Mouse (Mus musculus): Measurements from ENCODE around the gene Mkrn3. TPM values are rescaled to one million over a fixed set of nuclear protein-coding genes. Genes with fewer than 3 reads are reported as not detected.

Mkrn3 gene
- 1.3 and 1.6 TPM in 2 replicates for total RNA-seq (2017)

DNA sequence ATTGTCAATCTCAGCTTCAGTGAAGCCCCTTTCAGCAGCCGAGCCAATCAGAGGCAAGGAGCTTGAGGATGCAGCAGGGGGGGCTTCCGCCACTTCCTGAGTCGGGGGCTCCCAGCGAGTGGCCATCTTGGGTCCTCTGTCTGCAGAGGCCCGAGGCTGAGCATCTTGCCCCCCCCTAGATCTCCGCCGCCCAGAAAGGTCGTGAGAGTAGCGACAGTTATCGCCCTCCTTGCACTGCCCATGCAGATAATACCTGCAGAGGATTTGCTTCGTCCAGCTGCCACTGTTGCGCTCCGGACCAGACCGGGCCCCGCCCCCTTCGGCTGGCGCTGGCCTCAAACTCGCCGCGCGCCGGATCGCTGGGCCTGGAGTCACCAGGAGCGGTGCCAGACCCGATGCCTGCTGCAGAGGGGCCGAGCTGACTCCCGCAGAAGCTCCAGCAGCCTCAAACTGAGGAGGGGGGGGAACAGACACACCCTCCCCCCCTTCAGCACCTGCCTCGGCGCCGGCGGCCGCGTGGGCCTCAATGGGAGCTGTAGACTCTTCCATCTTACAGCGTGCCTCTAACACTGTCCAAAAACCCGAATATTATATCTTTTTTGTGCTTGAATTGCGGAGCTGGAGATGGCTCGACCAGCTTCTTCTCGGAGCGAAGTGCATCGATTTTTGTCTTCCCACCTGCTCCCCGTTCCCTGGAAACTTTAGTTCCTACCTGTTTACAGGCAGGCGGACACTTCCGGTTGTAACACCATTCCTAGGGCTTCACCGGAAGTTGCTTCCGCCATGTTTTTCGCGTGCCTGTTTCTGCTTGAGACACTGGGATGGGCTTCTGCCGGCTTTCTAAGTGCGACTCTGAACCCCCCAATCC, at the start of gene Mkrn3:
Mkrn3 (minus strand) TSS at position 647 of the 868 bp plus-strand sequence.
- ATAC-seq (replicated peaks in 1 of 2; ENCODE audit: insufficient read depth in 1 of 2, low FRiP score in 2 of 2, low TSS enrichment in 1 of 2, low read depth in 1 of 2, poor library complexity in 2 of 2, severe bottlenecking in 2 of 2), result peak; percentile 65 to 82; a peak in 3 of 4 replicates

GRCm38 (mm10) chr7:62463878-62464755, 44.2 kb upstream of the Mkrn3 start, which contains the start of gene Peg12:
Gene Peg12 (minus strand): TSS chr7:62464510.
- ATAC-seq (replicated peaks in 1 of 2; ENCODE audit: insufficient read depth in 1 of 2, low FRiP score in 2 of 2, low TSS enrichment in 1 of 2, low read depth in 1 of 2, poor library complexity in 2 of 2, severe bottlenecking in 2 of 2), result peak; percentile 75 to 82

- ATAC-seq (replicated peaks in 1 of 2; ENCODE audit: insufficient read depth in 1 of 2, low FRiP score in 2 of 2, low TSS enrichment in 1 of 2, low read depth in 1 of 2, poor library complexity in 2 of 2, severe bottlenecking in 2 of 2), result peak; percentile 5 to 16; a peak in 1 of 4 replicates
These were observed 43.3 kb upstream of the Mkrn3 start for GRCm38 (mm10) chr7:62463007-62463877.

- ATAC-seq (replicated peaks in 1 of 2; ENCODE audit: insufficient read depth in 1 of 2, low FRiP score in 2 of 2, low TSS enrichment in 1 of 2, low read depth in 1 of 2, poor library complexity in 2 of 2, severe bottlenecking in 2 of 2), result no peak; a peak in 1 of 4 replicates
These were observed 42.5 kb upstream of the Mkrn3 start for GRCm38 (mm10) chr7:62462229-62463006.

DNA sequence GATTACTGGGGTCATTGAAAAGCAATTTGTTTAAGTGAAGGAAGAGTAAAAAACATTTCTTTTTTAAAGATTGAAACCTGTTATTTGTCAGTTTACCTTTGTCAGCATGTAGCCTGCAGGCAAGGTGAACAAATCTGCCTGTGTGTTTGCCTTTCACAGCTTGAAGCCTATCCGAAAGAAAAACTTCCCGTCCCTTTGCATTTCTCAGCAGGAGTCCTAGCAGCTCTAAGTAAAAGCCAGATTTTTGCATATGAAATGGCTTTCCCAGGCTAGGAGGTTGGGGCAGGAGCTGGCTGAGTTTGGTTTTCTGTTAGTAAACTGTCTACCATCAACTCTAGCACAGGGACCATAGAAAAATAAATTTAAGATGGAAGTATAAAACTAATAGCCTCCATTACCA, 32.4 kb upstream of the Mkrn3 start:
- ATAC-seq (replicated peaks in 1 of 2; ENCODE audit: insufficient read depth in 1 of 2, low FRiP score in 2 of 2, low TSS enrichment in 1 of 2, low read depth in 1 of 2, poor library complexity in 2 of 2, severe bottlenecking in 2 of 2), result no peak

DNA sequence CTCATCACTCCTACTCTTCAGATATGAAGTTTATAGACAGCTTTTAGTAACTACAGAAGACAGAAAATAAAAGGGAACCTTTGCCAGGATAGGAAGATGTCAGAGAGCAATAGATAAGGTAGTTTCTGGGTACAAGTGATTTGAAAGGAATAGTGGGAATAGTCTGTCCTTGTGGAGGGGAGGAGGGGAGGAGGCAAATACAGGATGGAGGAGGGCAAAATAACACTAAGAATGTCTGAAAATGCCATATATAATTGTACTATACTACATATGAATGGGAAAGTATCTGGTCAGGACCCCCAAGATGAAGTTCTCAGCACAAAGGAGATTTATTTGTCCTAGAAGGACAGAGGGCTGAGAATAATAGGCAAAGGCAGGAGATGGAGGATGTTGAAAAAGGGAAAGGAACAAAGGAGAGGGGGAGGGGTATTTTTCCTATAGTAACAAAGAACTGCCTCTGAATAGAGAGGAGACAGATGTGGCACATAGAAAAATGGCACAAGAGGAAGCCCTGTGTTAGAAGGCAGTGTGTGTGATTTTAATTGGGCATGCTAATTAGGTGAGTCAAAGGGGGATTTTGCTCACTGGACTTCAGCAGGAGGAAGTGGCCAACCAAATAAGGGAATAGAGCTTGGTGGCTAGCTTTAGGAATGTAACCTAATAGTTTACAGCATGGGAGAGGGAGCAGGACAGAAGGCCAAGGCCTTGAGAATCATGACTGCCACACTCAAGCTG, 25.7 kb upstream of the Mkrn3 start:
- ATAC-seq (replicated peaks in 1 of 2; ENCODE audit: insufficient read depth in 1 of 2, low FRiP score in 2 of 2, low TSS enrichment in 1 of 2, low read depth in 1 of 2, poor library complexity in 2 of 2, severe bottlenecking in 2 of 2), result no peak

- ATAC-seq (replicated peaks in 1 of 2; ENCODE audit: insufficient read depth in 1 of 2, low FRiP score in 2 of 2, low TSS enrichment in 1 of 2, low read depth in 1 of 2, poor library complexity in 2 of 2, severe bottlenecking in 2 of 2), result no peak
These were observed 16.5 kb upstream of the Mkrn3 start for GRCm38 (mm10) chr7:62436394-62436793.

- ATAC-seq (replicated peaks in 1 of 2; ENCODE audit: insufficient read depth in 1 of 2, low FRiP score in 2 of 2, low TSS enrichment in 1 of 2, low read depth in 1 of 2, poor library complexity in 2 of 2, severe bottlenecking in 2 of 2), result no peak
These were observed 13.3 kb upstream of the Mkrn3 start for GRCm38 (mm10) chr7:62433243-62433642.

- peak; percentile 45 to 46; a peak in 2 of 4 replicates for ATAC-seq (replicated peaks in 1 of 2; ENCODE audit: insufficient read depth in 1 of 2, low FRiP score in 2 of 2, low TSS enrichment in 1 of 2, low read depth in 1 of 2, poor library complexity in 2 of 2, severe bottlenecking in 2 of 2)
These were observed 8.4 kb upstream of the Mkrn3 start for GRCm38 (mm10) chr7:62428337-62428736.

- ATAC-seq (replicated peaks in 1 of 2; ENCODE audit: insufficient read depth in 1 of 2, low FRiP score in 2 of 2, low TSS enrichment in 1 of 2, low read depth in 1 of 2, poor library complexity in 2 of 2, severe bottlenecking in 2 of 2), result no peak
These were observed 3.3 kb upstream of the Mkrn3 start for GRCm38 (mm10) chr7:62423210-62423609.

DNA sequence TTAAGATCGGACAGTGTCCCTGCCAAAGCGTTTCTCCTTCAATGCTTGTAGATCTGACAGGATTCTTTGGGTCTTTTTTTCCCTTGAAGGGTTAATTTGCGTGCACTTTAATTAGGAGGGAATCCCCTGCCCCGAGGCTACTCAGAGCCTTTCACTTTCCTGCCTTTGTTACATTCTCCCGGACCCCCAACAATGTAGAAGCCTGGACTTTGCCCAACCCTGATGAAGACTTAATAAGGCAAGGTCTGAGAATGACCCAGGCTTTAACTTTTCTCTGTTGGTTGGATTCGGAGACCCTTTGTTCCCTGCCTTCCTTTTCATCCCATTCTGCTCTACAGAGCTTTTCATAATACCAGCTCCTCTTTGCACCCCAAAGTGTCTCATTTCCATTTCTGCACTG, 627 bp upstream of the Mkrn3 start:
- no peak for ATAC-seq (replicated peaks in 1 of 2; ENCODE audit: insufficient read depth in 1 of 2, low FRiP score in 2 of 2, low TSS enrichment in 1 of 2, low read depth in 1 of 2, poor library complexity in 2 of 2, severe bottlenecking in 2 of 2)

GRCm38 (mm10) chr7:62419105-62419492, 840 bp downstream of the Mkrn3 start:
- no peak for ATAC-seq (replicated peaks in 1 of 2; ENCODE audit: insufficient read depth in 1 of 2, low FRiP score in 2 of 2, low TSS enrichment in 1 of 2, low read depth in 1 of 2, poor library complexity in 2 of 2, severe bottlenecking in 2 of 2)

DNA sequence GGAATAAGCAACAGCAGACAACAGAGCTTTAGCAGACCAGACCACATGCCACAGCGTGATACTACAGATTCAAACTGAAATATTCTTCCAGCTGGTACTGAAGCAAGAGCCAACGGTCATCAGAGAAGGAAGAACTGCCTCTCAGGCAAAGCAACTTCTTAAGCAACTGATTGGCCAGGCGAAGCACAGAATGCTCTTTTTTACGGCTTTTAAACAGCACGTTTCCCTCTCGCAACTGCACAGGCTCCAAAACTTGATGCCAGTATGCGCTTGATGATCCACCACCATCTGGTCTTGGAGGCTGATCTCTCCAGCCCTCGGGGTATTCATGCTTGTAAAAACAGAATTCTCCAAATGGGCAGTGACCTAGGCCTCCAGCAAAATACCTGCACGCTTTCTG, 1.6 kb downstream of the Mkrn3 start:
- no peak for ATAC-seq (replicated peaks in 1 of 2; ENCODE audit: insufficient read depth in 1 of 2, low FRiP score in 2 of 2, low TSS enrichment in 1 of 2, low read depth in 1 of 2, poor library complexity in 2 of 2, severe bottlenecking in 2 of 2)

- no peak for ATAC-seq (replicated peaks in 1 of 2; ENCODE audit: insufficient read depth in 1 of 2, low FRiP score in 2 of 2, low TSS enrichment in 1 of 2, low read depth in 1 of 2, poor library complexity in 2 of 2, severe bottlenecking in 2 of 2)
These were observed 3.8 kb downstream of the Mkrn3 start for GRCm38 (mm10) chr7:62416173-62416572.

DNA sequence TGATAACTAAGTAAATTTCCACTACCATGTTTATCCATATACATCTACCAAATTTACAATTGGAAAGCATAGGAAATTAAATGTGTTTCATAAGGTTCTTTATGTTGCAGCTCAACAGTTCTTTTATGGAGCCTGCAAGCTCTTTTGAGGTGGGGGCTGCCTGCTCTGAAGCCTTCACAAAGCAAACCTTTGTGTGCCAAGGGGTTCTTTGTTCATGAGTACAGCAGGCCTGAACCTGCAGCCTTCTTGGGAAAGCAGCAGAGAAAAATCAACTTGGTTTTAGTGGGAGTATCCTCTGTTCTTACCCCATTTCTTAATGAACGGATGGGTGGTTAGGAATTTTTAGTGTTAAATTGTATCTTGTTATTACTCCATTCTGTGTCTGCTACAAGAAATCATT, 4.7 kb downstream of the Mkrn3 start:
- ATAC-seq (replicated peaks in 1 of 2; ENCODE audit: insufficient read depth in 1 of 2, low FRiP score in 2 of 2, low TSS enrichment in 1 of 2, low read depth in 1 of 2, poor library complexity in 2 of 2, severe bottlenecking in 2 of 2), result no peak

GRCm38 (mm10) chr7:62407803-62408202, 12.1 kb downstream of the Mkrn3 start:
- no peak for ATAC-seq (replicated peaks in 1 of 2; ENCODE audit: insufficient read depth in 1 of 2, low FRiP score in 2 of 2, low TSS enrichment in 1 of 2, low read depth in 1 of 2, poor library complexity in 2 of 2, severe bottlenecking in 2 of 2)

Measured in hematopoietic stem cell, adult 5-6 weeks (primary cell).